Mouse (Mus musculus): ENCODE measurements at regions not wholly inside any gene's neighbourhood (a gene's known extent, or its start where the extent isn't known, plus 50 kb on each side); places are given as distances from the start of the nearest gene placed in this dataset.

DNA sequence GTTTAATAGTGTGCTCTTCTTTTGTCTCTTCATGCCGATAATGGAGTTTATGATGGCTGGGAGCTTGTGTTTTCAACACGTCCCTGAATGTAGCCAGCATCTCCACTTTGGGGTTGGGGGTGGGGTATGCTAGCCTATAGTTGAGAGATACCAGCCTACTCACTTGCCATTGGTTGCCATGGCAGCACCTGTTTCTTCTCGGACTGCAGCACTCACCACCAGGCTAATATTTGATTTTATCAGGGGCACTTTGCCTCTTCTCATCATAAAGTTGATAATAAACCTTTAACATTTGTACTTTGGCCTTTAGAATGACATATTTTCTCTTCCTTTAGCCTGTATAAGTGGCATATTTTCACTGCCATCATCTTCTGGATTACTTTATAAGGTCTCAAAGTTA lies 168.9 kb upstream of the Rasgrp1 start:
- no peak for ATAC-seq (ENCODE audit: low FRiP score)
- 49% methylated on average over 3 of the region's 3 CpGs for WGBS
- no peaks in the 10 kb centered on the region for H3K4me1 ChIP-seq

DNA sequence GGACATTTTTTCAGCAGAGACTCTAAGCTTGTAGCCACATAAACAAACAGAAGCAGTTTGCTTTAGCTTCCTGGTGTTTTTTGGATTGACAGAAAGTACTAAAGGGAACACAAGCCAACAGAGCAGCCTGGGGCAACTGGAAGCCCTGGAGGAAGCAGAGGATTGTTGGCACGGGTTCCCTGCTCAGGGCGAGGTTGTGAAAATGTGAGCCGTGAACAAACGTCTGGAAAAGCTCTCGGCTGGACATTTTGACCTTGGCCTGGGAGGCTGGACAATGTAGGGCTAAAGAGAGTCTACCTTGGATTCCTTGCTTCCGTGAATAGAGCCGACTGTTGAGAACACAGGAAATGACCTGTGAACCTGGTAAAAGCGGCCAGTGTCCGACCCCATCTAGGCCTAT lies 169.8 kb upstream of the Rasgrp1 start:
- H3K27ac ChIP-seq (replicated peaks): no peak overlapping the region
- H3K36me3 ChIP-seq: no peaks in the 10 kb centered on the region
- no peak overlapping the region for H3K4me3 ChIP-seq (replicated peaks)
- ATAC-seq (ENCODE audit: low FRiP score): no peak
- no peak overlapping the region for H3K4me2 ChIP-seq
- H3K9me3 ChIP-seq (replicated peaks): no peaks in the 10 kb centered on the region
- WGBS: 85% methylated on average over 9 of the region's 9 CpGs
- H3K27me3 ChIP-seq (replicated peaks): no peaks in the 10 kb centered on the region
- H3K4me1 ChIP-seq: no peaks in the 10 kb centered on the region
- no peak overlapping the region for H3K9ac ChIP-seq (replicated peaks)

More for the DNA sequence above, 168.9 kb upstream of the Rasgrp1 start:
- H3K36me3 ChIP-seq: no peaks in the 10 kb centered on the region
- no peaks in the 10 kb centered on the region for H3K27me3 ChIP-seq (replicated peaks)
- no peak overlapping the region for H3K4me2 ChIP-seq
- H3K9me3 ChIP-seq (replicated peaks): no peaks in the 10 kb centered on the region
- no peak overlapping the region for H3K9ac ChIP-seq (replicated peaks)
- H3K4me3 ChIP-seq (replicated peaks): no peak overlapping the region
- no peak overlapping the region for H3K27ac ChIP-seq (replicated peaks)

DNA sequence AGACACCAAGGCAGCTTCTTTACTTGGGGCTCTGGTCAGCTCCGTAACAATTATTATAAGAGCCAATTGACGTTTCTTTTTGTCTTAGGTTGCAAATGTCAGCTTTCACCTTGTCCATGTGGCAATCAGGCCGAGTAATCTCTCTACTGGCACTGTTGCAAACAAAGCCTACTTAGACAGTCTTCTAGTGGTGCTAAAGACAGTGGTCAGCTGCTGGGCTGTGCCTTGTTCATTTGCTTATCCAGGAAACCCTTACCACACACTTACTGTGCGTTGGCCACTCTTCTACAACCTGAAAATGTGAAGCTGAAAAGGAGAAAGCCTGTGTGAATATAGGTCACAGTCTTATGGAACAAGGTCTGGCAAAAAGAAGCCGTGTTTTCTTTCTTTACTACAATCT lies 181.6 kb upstream of the Rasgrp1 start:
- Histone ChIP-seq H3K4me1 (no peaks in the 10 kb centered on the region), H3K9ac (replicated peaks) (no peak overlapping the region), H3K9me3 (replicated peaks) (no peaks in the 10 kb centered on the region), H3K27ac (replicated peaks) (no peak overlapping the region), H3K27me3 (replicated peaks) (no peaks in the 10 kb centered on the region), H3K36me3 (no peaks in the 10 kb centered on the region), H3K4me3 (replicated peaks) (no peak overlapping the region), H3K4me2 (no peak overlapping the region)
- 83% methylated on average over 5 of the region's 5 CpGs for WGBS
- ATAC-seq (ENCODE audit: low FRiP score): no peak

DNA sequence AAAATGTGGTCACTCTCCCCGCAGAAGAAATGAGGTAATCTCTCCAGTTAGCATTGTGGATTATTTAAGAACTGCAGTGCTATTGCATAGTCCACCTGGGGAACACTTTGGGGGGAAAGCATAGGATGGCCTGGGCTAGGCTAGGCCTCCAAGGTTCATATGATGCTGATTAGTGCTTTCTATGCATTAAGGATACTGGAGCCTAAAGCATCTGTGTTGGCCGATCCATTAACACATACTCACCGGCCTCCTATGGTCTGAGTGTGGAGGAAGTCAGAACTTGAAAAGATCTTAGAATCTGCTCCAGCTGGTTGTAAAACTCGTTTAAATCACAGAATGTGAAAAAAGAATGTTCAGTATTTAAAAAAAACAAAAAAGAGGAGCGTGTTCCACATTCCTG lies 196.1 kb upstream of the Rasgrp1 start:
- Histone ChIP-seq H3K4me3 (replicated peaks) (no peak overlapping the region), H3K4me1 (no peaks in the 10 kb centered on the region), H3K9ac (replicated peaks) (no peak overlapping the region), H3K36me3 (no peaks in the 10 kb centered on the region), H3K9me3 (replicated peaks) (no peaks in the 10 kb centered on the region), H3K27me3 (replicated peaks) (no peaks in the 10 kb centered on the region), H3K27ac (replicated peaks) (no peak overlapping the region), H3K4me2 (no peak overlapping the region)
- no peak for ATAC-seq (ENCODE audit: low FRiP score)
- 76% methylated on average over 5 of the region's 5 CpGs for WGBS

DNA sequence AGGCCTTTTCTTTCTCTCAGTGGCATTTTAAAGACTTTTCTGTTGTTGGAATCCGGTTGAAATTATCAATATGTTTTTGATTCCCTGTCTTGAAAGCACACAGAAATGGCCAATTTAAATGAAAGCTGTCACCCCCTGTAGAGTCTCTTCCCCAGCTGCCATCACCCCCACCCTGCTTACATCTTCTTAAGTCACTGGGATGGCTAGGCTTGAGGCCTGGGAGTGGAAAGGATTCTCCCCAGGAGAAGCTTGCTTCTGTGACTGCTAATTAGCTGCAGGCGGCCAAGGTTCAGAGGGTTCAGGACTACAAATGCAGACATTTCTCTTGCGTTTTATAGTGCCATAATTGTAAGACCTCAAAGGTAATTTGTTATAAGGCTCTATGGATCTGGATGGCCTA lies 196.5 kb upstream of the Rasgrp1 start:
- Histone ChIP-seq H3K9me3 (replicated peaks) (no peaks in the 10 kb centered on the region), H3K9ac (replicated peaks) (no peak overlapping the region), H3K27me3 (replicated peaks) (no peaks in the 10 kb centered on the region), H3K27ac (replicated peaks) (no peak overlapping the region), H3K36me3 (no peaks in the 10 kb centered on the region), H3K4me3 (replicated peaks) (no peak overlapping the region), H3K4me2 (no peak overlapping the region), H3K4me1 (no peaks in the 10 kb centered on the region)
- 58% methylated on average over 3 of the region's 3 CpGs for WGBS
- ATAC-seq (ENCODE audit: low FRiP score): no peak

DNA sequence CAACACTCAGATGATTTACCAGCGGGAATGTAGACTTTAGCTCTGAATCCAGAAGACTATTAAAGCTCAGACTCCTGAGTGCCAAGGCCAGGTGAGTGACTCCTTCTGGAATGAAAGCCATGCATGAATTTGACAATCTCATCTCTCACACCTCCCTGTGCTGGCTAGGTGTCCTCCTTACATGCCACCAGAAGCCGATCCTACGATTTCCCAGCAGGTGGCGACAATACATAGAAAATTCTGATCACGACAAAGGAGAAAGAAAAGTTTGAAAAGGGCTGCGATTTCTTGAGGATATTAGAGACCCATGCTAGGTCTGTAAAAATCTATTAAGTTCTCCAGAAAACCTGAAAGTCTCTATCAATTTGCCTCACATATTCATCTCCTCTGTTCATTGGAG lies 198.7 kb upstream of the Rasgrp1 start:
- Histone ChIP-seq H3K4me1 (no peaks in the 10 kb centered on the region), H3K9ac (replicated peaks) (no peak overlapping the region), H3K4me3 (replicated peaks) (no peak overlapping the region), H3K4me2 (no peak overlapping the region), H3K9me3 (replicated peaks) (no peaks in the 10 kb centered on the region), H3K27me3 (replicated peaks) (no peaks in the 10 kb centered on the region; the same call in 1 of the 2 replicates), H3K27ac (replicated peaks) (no peak overlapping the region), H3K36me3 (no peaks in the 10 kb centered on the region)
- ATAC-seq (ENCODE audit: low FRiP score): peak; percentile 68; the same call in 1 of the 2 replicates
- 23% methylated on average over 6 of the region's 6 CpGs for WGBS

DNA sequence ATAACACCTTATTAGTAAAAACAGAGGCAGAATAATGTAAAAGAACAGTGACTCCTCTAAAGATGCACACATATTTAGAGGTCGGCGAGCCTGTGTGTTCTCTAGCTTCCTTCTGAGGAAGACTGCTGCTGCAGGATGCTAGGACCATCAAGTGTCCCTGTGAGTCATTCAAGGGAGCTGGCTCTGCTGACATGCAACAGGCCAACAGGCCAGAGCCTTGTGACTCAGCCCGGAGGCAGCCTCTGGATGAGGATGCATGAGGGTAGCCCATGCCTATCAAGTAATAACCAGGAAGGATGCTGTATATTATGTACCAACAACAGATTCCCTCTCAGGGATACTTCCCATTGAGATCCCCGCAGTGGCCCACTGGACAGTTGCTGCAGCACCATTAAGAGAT lies 199.5 kb upstream of the Rasgrp1 start:
- H3K4me2 ChIP-seq: no peak overlapping the region
- no peaks in the 10 kb centered on the region for H3K36me3 ChIP-seq
- no peak overlapping the region for H3K4me3 ChIP-seq (replicated peaks)
- H3K9me3 ChIP-seq (replicated peaks): no peaks in the 10 kb centered on the region
- H3K4me1 ChIP-seq: no peaks in the 10 kb centered on the region
- 85% methylated on average over 4 of the region's 4 CpGs for WGBS
- ATAC-seq (ENCODE audit: low FRiP score): no peak
- no peaks in the 10 kb centered on the region; the same call in 1 of the 2 replicates for H3K27me3 ChIP-seq (replicated peaks)
- H3K27ac ChIP-seq (replicated peaks): no peak overlapping the region
- no peak overlapping the region for H3K9ac ChIP-seq (replicated peaks)

DNA sequence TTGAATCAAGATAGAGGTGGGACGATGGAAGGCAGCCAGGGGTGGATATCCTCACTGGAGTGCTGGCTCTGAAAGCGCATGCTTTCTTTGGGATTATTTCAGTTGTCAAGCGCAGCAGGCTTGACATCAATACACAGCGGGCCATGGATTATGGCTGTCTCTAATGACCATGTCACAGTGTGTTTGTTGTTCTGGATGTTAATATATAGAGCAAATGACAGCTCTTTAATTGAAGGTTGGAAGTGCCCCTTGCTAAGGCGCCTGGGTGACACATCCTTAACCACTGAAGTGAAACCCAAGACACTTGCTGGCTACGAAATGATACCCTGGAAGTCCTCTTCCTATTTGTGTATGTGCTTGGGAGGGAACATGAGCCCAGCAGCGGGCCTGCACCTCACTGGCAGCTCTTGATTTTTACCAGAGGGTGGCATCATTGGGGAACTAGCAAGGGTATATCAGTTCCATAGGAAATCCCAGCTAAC lies 200.5 kb upstream of the Rasgrp1 start:
- no peak; the same call in 1 of the 2 replicates for ATAC-seq (ENCODE audit: low FRiP score)
- 37% methylated on average over 7 of the region's 7 CpGs for WGBS
- Histone ChIP-seq H3K36me3 (no peaks in the 10 kb centered on the region), H3K27me3 (replicated peaks) (no peaks in the 10 kb centered on the region; the same call in 1 of the 2 replicates), H3K27ac (replicated peaks) (no peak overlapping the region), H3K4me2 (no peak overlapping the region), H3K9me3 (replicated peaks) (no peaks in the 10 kb centered on the region), H3K4me3 (replicated peaks) (no peak overlapping the region), H3K4me1 (no peaks in the 10 kb centered on the region), H3K9ac (replicated peaks) (no peak overlapping the region)

DNA sequence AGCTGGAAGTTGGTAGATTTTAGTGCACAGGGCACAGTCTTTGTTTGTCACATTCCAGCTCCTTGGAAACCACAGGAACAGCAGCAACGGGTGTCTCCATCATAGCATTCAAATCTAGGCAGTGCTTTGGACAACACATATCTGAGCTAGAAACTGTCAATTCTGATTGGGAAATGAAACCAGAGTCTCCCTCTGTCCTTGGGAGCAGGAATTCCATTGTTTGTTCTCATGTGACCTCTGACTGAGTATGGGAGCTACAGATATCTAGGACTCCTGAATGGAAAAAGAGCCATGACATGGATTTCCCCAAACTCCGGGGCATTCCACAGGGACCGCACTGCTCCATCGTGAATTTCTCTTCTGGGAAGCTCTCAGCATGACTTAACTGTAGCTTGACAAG lies 205.5 kb upstream of the Rasgrp1 start:
- no peaks in the 10 kb centered on the region for H3K4me1 ChIP-seq
- H3K9ac ChIP-seq (replicated peaks): no peak overlapping the region
- no peak overlapping the region for H3K27ac ChIP-seq (replicated peaks)
- no peak overlapping the region for H3K4me2 ChIP-seq
- H3K27me3 ChIP-seq (replicated peaks): no peaks in the 10 kb centered on the region; the same call in 1 of the 2 replicates
- no peaks in the 10 kb centered on the region for H3K36me3 ChIP-seq
- ATAC-seq (ENCODE audit: low FRiP score): no peak
- WGBS: 75% methylated on average over 4 of the region's 4 CpGs
- no peaks in the 10 kb centered on the region for H3K9me3 ChIP-seq (replicated peaks)
- H3K4me3 ChIP-seq (replicated peaks): no peak overlapping the region

DNA sequence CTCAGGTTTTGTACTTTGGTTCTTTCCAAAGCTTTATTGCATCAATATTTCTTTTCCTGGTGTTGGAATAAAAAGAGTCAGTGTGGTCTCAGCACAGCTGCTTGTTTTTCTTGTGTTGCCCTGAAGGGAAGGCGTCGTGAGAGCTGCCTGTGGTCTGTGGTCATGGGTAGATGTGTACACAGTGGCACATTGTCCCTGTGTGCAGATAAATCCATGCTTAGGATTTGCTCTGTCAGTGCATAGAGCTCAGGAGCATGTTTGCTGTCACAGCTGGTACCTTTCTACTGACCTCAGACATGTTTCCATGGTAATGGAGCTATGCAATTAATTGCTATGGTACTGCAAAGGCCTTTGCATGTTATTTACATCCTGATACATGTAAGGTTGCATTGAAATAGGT lies 213.5 kb upstream of the Rasgrp1 start:
- no peak overlapping the region for H3K4me3 ChIP-seq (replicated peaks)
- no peak overlapping the region for H3K27ac ChIP-seq (replicated peaks)
- H3K9me3 ChIP-seq (replicated peaks): no peaks in the 10 kb centered on the region
- no peak overlapping the region for H3K9ac ChIP-seq (replicated peaks)
- H3K4me2 ChIP-seq: no peak overlapping the region
- ATAC-seq (ENCODE audit: low FRiP score): no peak
- WGBS: 30% methylated on average over 2 of the region's 2 CpGs
- no peaks in the 10 kb centered on the region for H3K36me3 ChIP-seq
- H3K4me1 ChIP-seq: no peaks in the 10 kb centered on the region
- H3K27me3 ChIP-seq (replicated peaks): no peaks in the 10 kb centered on the region

DNA sequence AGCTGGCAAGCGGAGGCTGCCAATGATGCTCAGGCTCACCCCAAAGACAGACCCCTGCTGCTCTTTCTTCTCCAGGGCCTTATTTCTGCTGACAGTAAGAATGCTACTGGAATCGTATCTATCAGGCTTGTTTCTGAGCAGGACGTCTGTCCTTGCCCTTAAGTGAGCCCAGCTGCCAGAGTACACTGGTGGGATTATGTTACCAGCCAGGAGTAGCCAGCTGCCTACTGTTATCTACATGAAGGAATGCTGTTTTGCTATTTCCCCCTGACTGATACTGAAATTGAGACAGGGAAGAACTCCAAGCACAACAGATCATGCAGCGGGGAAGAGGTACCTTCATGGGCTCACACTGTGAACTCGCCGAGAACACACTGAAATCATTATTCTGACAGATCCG lies 228.2 kb upstream of the Rasgrp1 start:
- Histone ChIP-seq H3K27ac (replicated peaks) (no peak overlapping the region), H3K4me1 (no peaks in the 10 kb centered on the region), H3K4me3 (replicated peaks) (no peak overlapping the region), H3K9ac (replicated peaks) (no peak overlapping the region), H3K9me3 (replicated peaks) (no peaks in the 10 kb centered on the region), H3K36me3 (no peaks in the 10 kb centered on the region), H3K27me3 (replicated peaks) (no peaks in the 10 kb centered on the region), H3K4me2 (no peak overlapping the region)
- no peak for ATAC-seq (ENCODE audit: low FRiP score)
- 78% methylated on average over 7 of the region's 7 CpGs for WGBS

DNA sequence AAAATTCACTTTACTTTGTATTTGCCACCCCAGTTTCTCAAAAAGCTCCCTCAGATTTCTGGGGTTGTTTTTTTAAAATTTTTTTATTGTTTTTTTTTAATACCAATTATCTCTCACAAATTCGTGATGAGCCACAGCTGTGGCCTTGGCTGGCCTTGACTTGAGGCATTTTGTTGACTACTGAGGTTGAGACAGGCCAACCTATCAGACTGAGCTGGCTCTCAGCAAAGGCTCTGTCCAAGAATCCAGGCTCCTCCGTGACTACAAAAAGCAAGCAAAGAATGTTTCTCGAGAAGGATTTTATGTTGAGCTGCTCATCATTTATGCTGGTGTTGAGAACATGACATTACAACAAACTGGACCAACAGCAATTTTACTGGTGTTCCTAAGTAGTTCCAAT lies 244.6 kb upstream of the Rasgrp1 start:
- ATAC-seq (ENCODE audit: low FRiP score): no peak
- WGBS: 81% methylated on average over 3 of the region's 3 CpGs
- H3K4me2 ChIP-seq: no peak overlapping the region

DNA sequence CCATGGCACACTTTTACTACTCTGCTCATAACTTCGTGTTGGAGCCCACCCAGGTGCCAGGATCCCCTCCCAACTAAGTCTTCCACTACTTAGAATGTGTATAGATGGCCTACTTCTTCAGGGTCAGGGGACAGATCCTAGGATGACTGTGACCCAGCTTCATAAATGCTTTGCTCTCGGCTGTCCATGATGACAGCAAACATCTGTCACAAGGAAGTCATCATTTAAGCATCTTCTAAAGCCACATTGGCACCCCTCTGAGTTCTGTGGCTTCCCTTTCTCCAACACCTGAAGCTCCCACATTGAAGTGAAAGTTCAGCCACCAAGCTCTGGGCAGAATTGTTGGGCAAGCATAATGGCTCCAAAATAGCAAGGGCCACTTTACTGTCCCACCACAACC lies 252.2 kb upstream of the Rasgrp1 start:
- H3K36me3 ChIP-seq: no peaks in the 10 kb centered on the region
- H3K4me1 ChIP-seq: no peaks in the 10 kb centered on the region
- ATAC-seq (ENCODE audit: low FRiP score): no peak
- H3K4me3 ChIP-seq (replicated peaks): no peak overlapping the region
- H3K27me3 ChIP-seq (replicated peaks): no peaks in the 10 kb centered on the region
- no peak overlapping the region for H3K4me2 ChIP-seq
- no peak overlapping the region for H3K27ac ChIP-seq (replicated peaks)
- H3K9ac ChIP-seq (replicated peaks): no peak overlapping the region
- H3K9me3 ChIP-seq (replicated peaks): no peaks in the 10 kb centered on the region
- 66% methylated on average over 2 of the region's 2 CpGs for WGBS

More for the DNA sequence above, 244.6 kb upstream of the Rasgrp1 start:
- Histone ChIP-seq H3K27ac (replicated peaks) (no peak overlapping the region), H3K36me3 (no peaks in the 10 kb centered on the region), H3K4me1 (no peaks in the 10 kb centered on the region), H3K27me3 (replicated peaks) (no peaks in the 10 kb centered on the region), H3K9me3 (replicated peaks) (no peaks in the 10 kb centered on the region), H3K4me3 (replicated peaks) (no peak overlapping the region), H3K9ac (replicated peaks) (no peak overlapping the region)
